Mouse (Mus musculus): ENCODE measurements around the gene Gm960. TPM values are rescaled to one million over a fixed set of nuclear protein-coding genes. Genes with fewer than 3 reads are reported as not detected.

Gm960 gene
- total and polyA plus RNA-seq, 2 experiments = 0.09 to 0.61 TPM

DNA sequence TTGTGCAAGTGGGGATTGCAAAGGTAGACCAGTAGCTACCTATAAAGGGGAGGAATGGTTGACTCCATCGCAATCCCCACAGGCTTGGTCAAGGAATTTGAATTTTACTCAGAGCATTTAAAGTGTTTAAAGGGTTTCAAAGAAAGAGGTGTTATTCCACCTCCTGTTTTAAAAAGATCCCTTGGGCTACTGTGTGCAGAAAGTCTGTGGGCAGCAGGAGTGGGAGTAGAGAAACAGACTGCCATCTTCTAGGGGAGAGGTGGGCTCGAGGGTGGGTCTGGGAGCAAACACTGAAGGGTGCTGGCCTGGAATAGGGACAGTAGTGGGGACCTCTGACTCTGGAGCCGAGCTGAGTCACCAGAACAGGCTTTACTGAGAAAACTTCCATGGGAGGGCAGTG lies 34.6 kb upstream of the Gm960 start:
- TF ChIP-seq POLR2A (IDR thresholded peaks at IDR 0.05; ENCODE audit: extremely low read depth, insufficient read depth, low read length) (no peak), CTCF (IDR thresholded peaks at IDR 0.05; ENCODE audit: low read depth, low read length) (no peak)
- no peaks in the 10 kb centered on the region for H3K27me3 ChIP-seq (ENCODE audit: control insufficient read depth, insufficient read depth, low read length)
- WGBS = 83% methylated on average over 3 of the region's 3 CpGs
- peaks cover 28% of the 10 kb centered on the region for H3K36me3 ChIP-seq (ENCODE audit: control insufficient read depth, insufficient read depth, low read length)
- no peak overlapping the region for H3K27ac ChIP-seq (replicated peaks; ENCODE audit: insufficient read depth, low read depth, low read length)
- DNase-seq (ENCODE audit: extremely low read depth, low read depth, low spot score) = no peak
- H3K4me3 ChIP-seq (ENCODE audit: insufficient read depth, low read depth, low read length) = no peak overlapping the region
- H3K79me2 ChIP-seq (ENCODE audit: control insufficient read depth, insufficient read depth, low read length) = no peaks in the 10 kb centered on the region
- H3K4me1 ChIP-seq (ENCODE audit: control insufficient read depth, insufficient read depth, low read length) = no peaks in the 10 kb centered on the region
- no peak overlapping the region for H3K9ac ChIP-seq (ENCODE audit: low read depth, low read length)

DNA sequence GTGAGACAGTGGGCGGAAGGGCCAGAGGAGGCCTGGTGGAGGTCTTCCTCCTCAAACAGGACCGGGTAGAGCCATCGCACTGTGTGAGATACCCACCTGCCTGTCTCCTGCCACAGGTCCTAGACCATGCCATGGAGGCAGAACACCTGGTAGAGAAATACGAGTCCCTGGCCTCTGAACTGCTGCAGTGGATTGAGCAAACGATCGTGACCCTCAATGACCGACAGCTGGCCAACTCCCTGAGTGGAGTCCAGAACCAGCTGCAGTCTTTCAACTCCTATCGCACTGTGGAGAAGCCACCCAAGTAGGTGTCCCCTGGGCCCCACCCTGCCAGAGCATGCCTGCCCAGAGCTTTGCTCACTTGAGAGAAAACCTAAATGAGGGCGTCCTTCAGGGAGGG lies 30.7 kb upstream of the Gm960 start:
- Histone ChIP-seq H3K27ac (replicated peaks; ENCODE audit: insufficient read depth, low read depth, low read length) (no peak overlapping the region), H3K27me3 (ENCODE audit: control insufficient read depth, insufficient read depth, low read length) (no peaks in the 10 kb centered on the region), H3K79me2 (ENCODE audit: control insufficient read depth, insufficient read depth, low read length) (peaks cover 6% of the 10 kb centered on the region; the same call in 1 of the 2 replicates), H3K9ac (ENCODE audit: low read depth, low read length) (no peak overlapping the region), H3K36me3 (ENCODE audit: control insufficient read depth, insufficient read depth, low read length) (peaks cover 48% of the 10 kb centered on the region), H3K4me1 (ENCODE audit: control insufficient read depth, insufficient read depth, low read length) (no peaks in the 10 kb centered on the region), H3K4me3 (ENCODE audit: insufficient read depth, low read depth, low read length) (no peak overlapping the region)
- TF ChIP-seq POLR2A (IDR thresholded peaks at IDR 0.05; ENCODE audit: extremely low read depth, insufficient read depth, low read length) (no peak), CTCF (IDR thresholded peaks at IDR 0.05; ENCODE audit: low read depth, low read length) (no peak)
- 57% methylated on average over 9 of the region's 9 CpGs for WGBS
- peak; percentile 55 for DNase-seq (ENCODE audit: extremely low read depth, low read depth, low spot score)

DNA sequence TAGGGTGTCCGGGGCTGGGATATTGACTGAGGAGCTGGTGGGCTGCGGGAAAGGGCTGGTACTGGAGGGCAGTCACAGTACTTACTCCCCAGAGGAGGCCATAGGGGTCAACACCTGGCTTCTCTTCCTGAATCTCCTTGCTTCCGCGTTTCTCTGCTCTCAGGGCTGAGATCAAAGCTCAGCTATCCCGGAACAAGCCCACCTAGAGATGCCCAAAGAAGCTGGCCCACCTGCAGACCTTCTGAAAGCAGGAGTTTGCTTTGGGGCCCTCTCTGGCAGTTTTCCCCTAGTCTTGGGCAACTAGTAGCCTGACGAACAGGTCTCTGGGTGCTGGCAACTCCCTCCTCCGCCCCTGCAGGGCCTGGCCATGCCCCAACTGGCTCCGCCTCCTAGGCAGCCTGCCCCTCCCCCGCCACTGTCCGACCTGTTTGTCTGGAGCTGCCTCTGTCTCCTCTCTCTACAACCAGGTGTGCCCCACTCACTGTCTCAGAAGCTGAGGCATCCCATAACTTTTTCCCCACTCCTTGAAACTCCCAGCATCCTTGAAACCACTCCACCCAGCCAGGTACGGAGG lies 22.3 kb upstream of the Gm960 start:
- peaks cover 10% of the 10 kb centered on the region for H3K36me3 ChIP-seq (ENCODE audit: control insufficient read depth, insufficient read depth, low read length)
- H3K4me1 ChIP-seq (ENCODE audit: control insufficient read depth, insufficient read depth, low read length) = peaks cover 17% of the 10 kb centered on the region
- H3K4me3 ChIP-seq (ENCODE audit: insufficient read depth, low read depth, low read length) = peak overlapping the region; percentile 73
- 9% methylated on average over 11 of the region's 11 CpGs for WGBS
- peaks cover 13% of the 10 kb centered on the region; the same call in 1 of the 2 replicates for H3K79me2 ChIP-seq (ENCODE audit: control insufficient read depth, insufficient read depth, low read length)
- H3K9ac ChIP-seq (ENCODE audit: low read depth, low read length) = peak overlapping the region; percentile 83
- H3K27me3 ChIP-seq (ENCODE audit: control insufficient read depth, insufficient read depth, low read length) = no peaks in the 10 kb centered on the region
- peak; percentile 72; the same call in 1 of the 2 replicates for TF ChIP-seq POLR2A (IDR thresholded peaks at IDR 0.05; ENCODE audit: extremely low read depth, insufficient read depth, low read length)
- TF ChIP-seq CTCF (IDR thresholded peaks at IDR 0.05; ENCODE audit: low read depth, low read length) = no peak
- H3K27ac ChIP-seq (replicated peaks; ENCODE audit: insufficient read depth, low read depth, low read length) = peak overlapping the region; percentile 96
- DNase-seq (ENCODE audit: extremely low read depth, low read depth, low spot score) = peak; percentile 89

- Histone ChIP-seq H3K27ac (replicated peaks; ENCODE audit: insufficient read depth, low read depth, low read length) (peak overlapping the region; percentile 96), H3K4me1 (ENCODE audit: control insufficient read depth, insufficient read depth, low read length) (peaks cover 22% of the 10 kb centered on the region), H3K27me3 (ENCODE audit: control insufficient read depth, insufficient read depth, low read length) (no peaks in the 10 kb centered on the region), H3K9ac (ENCODE audit: low read depth, low read length) (peak overlapping the region; percentile 71), H3K4me3 (ENCODE audit: insufficient read depth, low read depth, low read length) (peak overlapping the region; percentile 73), H3K36me3 (ENCODE audit: control insufficient read depth, insufficient read depth, low read length) (peaks cover 5% of the 10 kb centered on the region), H3K79me2 (ENCODE audit: control insufficient read depth, insufficient read depth, low read length) (peaks cover 16% of the 10 kb centered on the region; the same call in 1 of the 2 replicates)
- peak; percentile 82 for DNase-seq (ENCODE audit: extremely low read depth, low read depth, low spot score)
- TF ChIP-seq POLR2A (IDR thresholded peaks at IDR 0.05; ENCODE audit: extremely low read depth, insufficient read depth, low read length) (no peak), CTCF (IDR thresholded peaks at IDR 0.05; ENCODE audit: low read depth, low read length) (no peak)
- WGBS = 26% methylated on average over 15 of the region's 15 CpGs
Measured at GRCm38 (mm10) chr19:4720112-4720511, 21.6 kb upstream of the Gm960 start.

DNA sequence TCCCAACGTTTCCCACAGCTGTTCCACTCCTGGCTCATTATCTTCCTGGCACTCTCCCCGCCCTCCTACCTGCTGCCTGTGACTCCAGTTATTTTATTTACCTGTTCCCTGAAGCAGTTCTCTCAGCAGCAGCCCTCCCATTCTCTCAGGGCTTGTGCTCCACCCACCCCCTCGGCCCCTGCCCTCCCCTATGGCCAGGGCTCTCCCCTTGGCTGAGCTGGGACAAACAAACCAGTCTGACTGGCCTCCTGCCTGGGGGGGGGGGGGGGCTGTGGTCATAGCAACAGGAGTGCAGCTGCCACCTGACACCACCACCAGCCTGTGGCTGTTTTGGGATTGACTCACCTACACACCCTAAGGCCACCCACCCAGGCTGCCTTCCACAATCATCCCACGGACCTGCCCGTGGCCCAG lies 20.9 kb upstream of the Gm960 start:
- H3K4me3 ChIP-seq (ENCODE audit: insufficient read depth, low read depth, low read length) = peak overlapping the region; percentile 73
- H3K4me1 ChIP-seq (ENCODE audit: control insufficient read depth, insufficient read depth, low read length) = peaks cover 22% of the 10 kb centered on the region
- peaks cover 15% of the 10 kb centered on the region; the same call in 1 of the 2 replicates for H3K79me2 ChIP-seq (ENCODE audit: control insufficient read depth, insufficient read depth, low read length)
- peak overlapping the region; percentile 71 for H3K9ac ChIP-seq (ENCODE audit: low read depth, low read length)
- peak; percentile 87 for DNase-seq (ENCODE audit: extremely low read depth, low read depth, low spot score)
- H3K27me3 ChIP-seq (ENCODE audit: control insufficient read depth, insufficient read depth, low read length) = no peaks in the 10 kb centered on the region
- no peaks in the 10 kb centered on the region for H3K36me3 ChIP-seq (ENCODE audit: control insufficient read depth, insufficient read depth, low read length)
- 9% methylated on average over 5 of the region's 5 CpGs for WGBS
- TF ChIP-seq POLR2A (IDR thresholded peaks at IDR 0.05; ENCODE audit: extremely low read depth, insufficient read depth, low read length) (no peak), CTCF (IDR thresholded peaks at IDR 0.05; ENCODE audit: low read depth, low read length) (no peak)
- peak overlapping the region; percentile 96 for H3K27ac ChIP-seq (replicated peaks; ENCODE audit: insufficient read depth, low read depth, low read length)

- Histone ChIP-seq H3K9ac (ENCODE audit: low read depth, low read length) (peak overlapping the region; percentile 71), H3K4me1 (ENCODE audit: control insufficient read depth, insufficient read depth, low read length) (peaks cover 22% of the 10 kb centered on the region), H3K36me3 (ENCODE audit: control insufficient read depth, insufficient read depth, low read length) (no peaks in the 10 kb centered on the region; the same call in 1 of the 2 replicates), H3K79me2 (ENCODE audit: control insufficient read depth, insufficient read depth, low read length) (peaks cover 12% of the 10 kb centered on the region; the same call in 1 of the 2 replicates), H3K27ac (replicated peaks; ENCODE audit: insufficient read depth, low read depth, low read length) (peak overlapping the region; percentile 96), H3K4me3 (ENCODE audit: insufficient read depth, low read depth, low read length) (peak overlapping the region; percentile 27), H3K27me3 (ENCODE audit: control insufficient read depth, insufficient read depth, low read length) (no peaks in the 10 kb centered on the region)
- no peak for TF ChIP-seq CTCF (IDR thresholded peaks at IDR 0.05; ENCODE audit: low read depth, low read length)
- TF ChIP-seq POLR2A (IDR thresholded peaks at IDR 0.05; ENCODE audit: extremely low read depth, insufficient read depth, low read length) = no peak
- peak; percentile 74 for DNase-seq (ENCODE audit: extremely low read depth, low read depth, low spot score)
- 11% methylated on average over 11 of the region's 12 CpGs for WGBS
Measured at GRCm38 (mm10) chr19:4718716-4719115, 20.2 kb upstream of the Gm960 start.
